Mouse (Mus musculus): ENCODE measurements around the gene Nek1. TPM values are rescaled to one million over a fixed set of nuclear protein-coding genes. Genes with fewer than 3 reads are reported as not detected.
A peak's percentile ranks its signal among the peaks of the same experiment; 100 is the strongest.
"Not testable (repeated sequence)": the region's sequence is repeated elsewhere in the genome, so short reads cannot be mapped to it uniquely, and the experiment has no call there.

The Nek1 gene
- polyA plus RNA-seq, 1 experiment, result 9.1 TPM

DNA sequence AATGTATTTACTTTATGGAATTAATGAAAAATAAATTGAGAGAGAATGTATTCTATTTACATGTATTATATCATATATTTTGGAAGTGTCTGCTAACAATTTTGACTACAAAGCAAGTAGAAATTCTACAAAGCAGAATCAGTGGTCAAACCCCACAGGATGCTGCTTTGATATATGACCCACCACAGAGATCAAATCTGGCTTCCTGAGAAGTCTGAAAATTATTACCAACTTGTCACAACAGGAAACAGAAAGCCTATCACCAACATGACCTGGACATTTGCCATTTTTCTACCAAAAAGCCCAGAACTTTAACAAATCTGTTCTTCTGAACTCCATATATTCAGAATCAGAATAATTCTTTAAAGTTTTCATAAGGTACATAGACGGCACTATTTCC is 11.6 kb upstream of the Nek1 start:
- Histone ChIP-seq H3K4me1 (ENCODE audit: control insufficient read depth, insufficient read depth, low read length) (peaks cover 4% of the 10 kb centered on the region), H3K4me3 (replicated peaks; ENCODE audit: extremely low read depth, low read depth, low read length) (no peak overlapping the region)
- TF ChIP-seq POLR2A (IDR thresholded peaks at IDR 0.05; ENCODE audit: borderline replicate concordance, extremely low read depth, low read depth, low read length) (no peak), CTCF (IDR thresholded peaks at IDR 0.05; ENCODE audit: insufficient read depth, low read length) (no peak)
- DNase-seq, result no peak
- WGBS, result 21% methylated on average over 1 of the region's 1 CpGs

DNA sequence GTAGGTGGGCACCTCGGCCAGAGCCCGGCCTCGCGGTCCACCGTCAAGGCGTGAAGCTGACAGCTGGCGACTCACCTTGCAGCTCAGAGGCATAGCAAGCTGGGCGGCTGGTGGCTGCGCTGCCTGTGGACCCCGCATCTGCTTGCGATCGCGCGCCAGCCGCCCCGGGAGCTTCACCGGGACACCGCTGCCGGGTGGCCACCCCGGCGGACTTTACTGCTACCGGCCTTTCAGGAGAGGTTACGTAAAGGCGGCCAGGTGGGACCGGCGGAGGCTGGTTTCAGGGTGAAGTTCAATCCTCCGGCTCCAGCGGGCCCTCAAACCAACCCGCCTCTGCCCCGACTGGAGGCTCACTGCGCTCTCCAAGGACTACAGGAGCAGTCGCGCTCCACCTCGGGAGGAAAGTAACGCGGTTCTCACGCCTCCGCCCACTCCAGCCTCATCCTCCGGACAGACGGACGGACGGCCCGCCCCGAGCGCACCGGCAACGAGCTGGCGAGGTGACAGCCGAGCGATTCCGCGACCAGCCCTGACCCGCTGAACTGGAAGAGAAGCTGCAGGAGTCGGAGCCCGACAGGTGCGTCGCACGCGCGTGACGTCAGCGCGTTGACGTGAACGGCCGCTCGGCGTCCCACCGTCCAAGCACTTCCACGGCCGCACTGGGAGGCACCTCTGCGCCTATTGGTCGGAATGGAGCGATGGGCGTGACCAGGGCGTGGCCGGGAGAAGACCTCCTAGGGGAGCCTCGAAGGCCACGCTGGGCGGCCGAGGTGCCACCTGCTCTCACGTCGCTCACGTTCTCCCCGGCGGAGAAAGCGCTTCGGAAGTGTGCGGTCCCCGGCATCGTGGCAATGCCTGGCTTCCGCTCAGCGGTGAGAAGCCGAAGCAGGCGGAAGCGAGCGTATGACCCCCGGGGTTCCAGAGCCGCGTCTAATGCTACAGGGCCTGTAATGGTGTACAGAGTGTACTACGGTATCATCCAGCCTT is 10.0 kb upstream of the Nek1 start, which contains the start of gene Clcn3:
TSS of gene Clcn3 (minus strand) at position 600 of the 987 bp plus-strand sequence.
- peak; percentile 97 for DNase-seq
- under 1% methylated on average over 101 of the region's 101 CpGs for WGBS
- H3K4me3 ChIP-seq (replicated peaks; ENCODE audit: extremely low read depth, low read depth, low read length), result peak within 1 kb of the TSS; percentile 97

DNA sequence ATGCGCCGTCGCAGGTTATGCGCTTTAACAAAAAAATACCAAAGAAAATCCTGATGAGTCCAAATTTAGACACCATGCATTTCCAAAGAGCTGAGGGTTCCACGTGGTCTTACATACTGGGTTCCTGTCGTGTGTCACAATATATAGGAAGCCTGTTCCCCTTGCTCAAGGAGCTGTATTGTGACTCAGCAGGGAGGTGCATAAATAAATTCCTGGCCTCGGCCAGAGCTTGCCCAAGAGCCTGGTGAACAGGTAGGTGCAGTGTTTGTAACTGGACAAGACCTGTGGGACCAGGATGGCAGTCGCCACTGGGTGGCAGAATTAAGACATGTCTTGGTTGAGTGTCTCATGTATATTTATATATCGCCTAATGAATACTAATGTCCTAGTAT is 9.3 kb upstream of the Nek1 start:
- Histone ChIP-seq H3K4me3 (replicated peaks; ENCODE audit: extremely low read depth, low read depth, low read length) (peak overlapping the region; percentile 97), H3K4me1 (ENCODE audit: control insufficient read depth, insufficient read depth, low read length) (peaks cover 4% of the 10 kb centered on the region)
- TF ChIP-seq POLR2A (IDR thresholded peaks at IDR 0.05; ENCODE audit: borderline replicate concordance, extremely low read depth, low read depth, low read length) (no peak), CTCF (IDR thresholded peaks at IDR 0.05; ENCODE audit: insufficient read depth, low read length) (peak; percentile 62)
- DNase-seq, result peak; percentile 62
- WGBS, result 4% methylated on average over 9 of the region's 9 CpGs

More for the DNA sequence above, 10.0 kb upstream of the Nek1 start, which contains the start of gene Clcn3:
- no peak for TF ChIP-seq CTCF (IDR thresholded peaks at IDR 0.05; ENCODE audit: insufficient read depth, low read length)
- TF ChIP-seq POLR2A (IDR thresholded peaks at IDR 0.05; ENCODE audit: borderline replicate concordance, extremely low read depth, low read depth, low read length), result 0 out of 2 replicates have a peak, but pooled peaks have one; percentile 79
- peaks cover 4% of the 10 kb centered on the region for H3K4me1 ChIP-seq (ENCODE audit: control insufficient read depth, insufficient read depth, low read length)

- DNase-seq; H3K4me3 ChIP-seq (replicated peaks; ENCODE audit: extremely low read depth, low read depth, low read length); H3K4me1 ChIP-seq (ENCODE audit: control insufficient read depth, insufficient read depth, low read length): not testable (repeated sequence)
- WGBS, result 85% methylated on average over 17 of the region's 17 CpGs
These were observed 8.6 kb upstream of the Nek1 start for GRCm38 (mm10) chr8:60984260-60985010.

DNA sequence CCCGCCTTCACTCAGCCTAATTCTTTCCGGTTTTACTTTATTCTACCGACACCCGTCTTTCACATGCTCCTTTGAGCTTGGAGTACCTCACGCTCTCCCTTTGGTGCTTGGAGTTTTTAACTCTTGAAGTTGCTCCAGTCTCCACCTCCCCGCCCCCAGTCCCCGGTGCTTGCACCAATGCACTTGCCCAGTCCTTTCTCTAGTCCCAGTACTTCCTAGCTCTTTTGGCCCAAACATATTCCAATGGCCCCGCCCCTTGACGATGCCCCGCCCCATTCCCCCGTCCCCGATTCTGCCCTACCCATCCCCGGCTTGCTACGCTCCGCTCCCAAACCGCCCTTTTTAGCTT is 460 bp upstream of the Nek1 start:
- H3K4me3 ChIP-seq (replicated peaks; ENCODE audit: extremely low read depth, low read depth, low read length), result peak overlapping the region; percentile 94
- WGBS, result 1% methylated on average over 16 of the region's 16 CpGs
- TF ChIP-seq CTCF (IDR thresholded peaks at IDR 0.05; ENCODE audit: insufficient read depth, low read length) (no peak), POLR2A (IDR thresholded peaks at IDR 0.05; ENCODE audit: borderline replicate concordance, extremely low read depth, low read depth, low read length) (no peak)
- DNase-seq, result no peak
- no peaks in the 10 kb centered on the region for H3K4me1 ChIP-seq (ENCODE audit: control insufficient read depth, insufficient read depth, low read length)

GRCm38 (mm10) chr8:60993639-60993986 is 618 bp downstream of the Nek1 start:
- peak overlapping the region; percentile 78 for H3K4me3 ChIP-seq (replicated peaks; ENCODE audit: extremely low read depth, low read depth, low read length)
- 2% methylated on average over 12 of the region's 12 CpGs for WGBS
- no peaks in the 10 kb centered on the region for H3K4me1 ChIP-seq (ENCODE audit: control insufficient read depth, insufficient read depth, low read length)
- DNase-seq, result no peak
- TF ChIP-seq POLR2A (IDR thresholded peaks at IDR 0.05; ENCODE audit: borderline replicate concordance, extremely low read depth, low read depth, low read length), result no peak
- no peak for TF ChIP-seq CTCF (IDR thresholded peaks at IDR 0.05; ENCODE audit: insufficient read depth, low read length)

GRCm38 (mm10) chr8:60996468-60996867 is 3.5 kb downstream of the Nek1 start:
- TF ChIP-seq CTCF (IDR thresholded peaks at IDR 0.05; ENCODE audit: insufficient read depth, low read length), result no peak
- TF ChIP-seq POLR2A (IDR thresholded peaks at IDR 0.05; ENCODE audit: borderline replicate concordance, extremely low read depth, low read depth, low read length), result no peak
- DNase-seq, result no peak
- WGBS, result 68% methylated on average over 3 of the region's 3 CpGs
- no peak overlapping the region for H3K4me3 ChIP-seq (replicated peaks; ENCODE audit: extremely low read depth, low read depth, low read length)
- H3K4me1 ChIP-seq (ENCODE audit: control insufficient read depth, insufficient read depth, low read length), result no peaks in the 10 kb centered on the region

DNA sequence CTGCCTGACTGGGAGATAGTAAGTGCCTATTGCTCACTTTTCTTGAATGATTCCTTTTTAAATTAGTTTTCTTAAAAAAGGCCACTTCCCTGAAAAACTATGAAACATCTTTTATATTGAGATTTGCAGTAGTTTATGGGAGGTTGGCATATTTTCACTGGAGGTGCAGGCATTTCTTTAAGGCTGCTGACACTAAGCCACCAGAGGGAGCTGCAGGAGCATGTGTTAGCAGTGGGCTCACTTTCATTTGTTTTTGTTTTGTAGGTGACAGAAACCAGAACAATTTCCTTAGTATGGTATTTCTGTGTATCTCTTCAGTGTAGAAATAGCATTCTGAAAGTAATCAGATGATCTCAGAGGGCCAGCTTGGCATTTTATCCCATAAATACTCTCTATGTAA is 49.0 kb downstream of the Nek1 start:
- no peaks in the 10 kb centered on the region for H3K4me1 ChIP-seq (ENCODE audit: control insufficient read depth, insufficient read depth, low read length)
- no peak overlapping the region for H3K4me3 ChIP-seq (replicated peaks; ENCODE audit: extremely low read depth, low read depth, low read length)
- peak; percentile 29 for DNase-seq
- TF ChIP-seq CTCF (IDR thresholded peaks at IDR 0.05; ENCODE audit: insufficient read depth, low read length) (peak; percentile 55), POLR2A (IDR thresholded peaks at IDR 0.05; ENCODE audit: borderline replicate concordance, extremely low read depth, low read depth, low read length) (no peak)

- Histone ChIP-seq H3K4me3 (replicated peaks; ENCODE audit: extremely low read depth, low read depth, low read length) (no peak overlapping the region), H3K4me1 (ENCODE audit: control insufficient read depth, insufficient read depth, low read length) (no peaks in the 10 kb centered on the region)
- no peak for TF ChIP-seq POLR2A (IDR thresholded peaks at IDR 0.05; ENCODE audit: borderline replicate concordance, extremely low read depth, low read depth, low read length)
- no peak for TF ChIP-seq CTCF (IDR thresholded peaks at IDR 0.05; ENCODE audit: insufficient read depth, low read length)
- DNase-seq, result no peak
- WGBS, result 84% methylated on average over 4 of the region's 4 CpGs
These were observed 50.9 kb downstream of the Nek1 start for GRCm38 (mm10) chr8:61043874-61044273.

Data from lung, adult 2 months (tissue).